Mouse (Mus musculus): ENCODE measurements around the gene Slc46a2. TPM values are rescaled to one million over a fixed set of nuclear protein-coding genes. Genes with fewer than 3 reads are reported as not detected.

Slc46a2 gene
- total and polyA plus RNA-seq, 2 experiments from 2014 or later: 0.12 TPM; not detected in 1

DNA sequence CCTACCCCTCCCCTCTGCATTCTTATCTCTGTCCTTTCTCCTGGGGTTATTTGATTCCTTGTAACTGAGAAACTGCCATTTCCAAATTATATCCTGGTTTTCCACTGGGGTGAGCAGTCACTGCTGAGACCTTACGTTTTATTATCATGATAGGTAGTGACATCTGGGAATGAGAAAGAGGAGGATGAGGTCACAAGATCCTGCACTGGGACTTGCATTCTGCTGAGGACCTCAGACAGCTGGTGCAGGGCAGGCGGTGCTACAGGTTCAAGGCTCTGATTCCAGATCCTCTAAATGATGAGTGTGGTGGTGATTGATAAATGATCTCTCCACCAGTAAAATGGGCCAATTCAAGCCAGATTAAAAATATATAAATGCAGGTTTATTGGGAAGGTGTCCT lies 54.4 kb downstream of the Slc46a2 start:
- no peaks in the 10 kb centered on the region for H3K9me3 ChIP-seq (ENCODE audit: low read length)
- WGBS: 84% methylated on average over 2 of the region's 2 CpGs
- no peak overlapping the region for H3K4me3 ChIP-seq (ENCODE audit: low read depth, low read length)
- H3K27ac ChIP-seq (ENCODE audit: low read depth, low read length): no peak overlapping the region
- H3K27me3 ChIP-seq (ENCODE audit: insufficient read depth, low read length): no peaks in the 10 kb centered on the region
- DNase-seq (no peak), ATAC-seq (no peak)
- H3K4me1 ChIP-seq (ENCODE audit: insufficient read depth): no peaks in the 10 kb centered on the region
- H3K4me2 ChIP-seq (ENCODE audit: low read depth): no peak overlapping the region
- peaks cover 3% of the 10 kb centered on the region; the same call in 1 of the 2 replicates for H3K36me3 ChIP-seq (ENCODE audit: insufficient read depth)
- no peak for TF ChIP-seq CTCF (IDR thresholded peaks at IDR 0.05; ENCODE audit: low read depth)
- H3K9ac ChIP-seq: no peak overlapping the region

DNA sequence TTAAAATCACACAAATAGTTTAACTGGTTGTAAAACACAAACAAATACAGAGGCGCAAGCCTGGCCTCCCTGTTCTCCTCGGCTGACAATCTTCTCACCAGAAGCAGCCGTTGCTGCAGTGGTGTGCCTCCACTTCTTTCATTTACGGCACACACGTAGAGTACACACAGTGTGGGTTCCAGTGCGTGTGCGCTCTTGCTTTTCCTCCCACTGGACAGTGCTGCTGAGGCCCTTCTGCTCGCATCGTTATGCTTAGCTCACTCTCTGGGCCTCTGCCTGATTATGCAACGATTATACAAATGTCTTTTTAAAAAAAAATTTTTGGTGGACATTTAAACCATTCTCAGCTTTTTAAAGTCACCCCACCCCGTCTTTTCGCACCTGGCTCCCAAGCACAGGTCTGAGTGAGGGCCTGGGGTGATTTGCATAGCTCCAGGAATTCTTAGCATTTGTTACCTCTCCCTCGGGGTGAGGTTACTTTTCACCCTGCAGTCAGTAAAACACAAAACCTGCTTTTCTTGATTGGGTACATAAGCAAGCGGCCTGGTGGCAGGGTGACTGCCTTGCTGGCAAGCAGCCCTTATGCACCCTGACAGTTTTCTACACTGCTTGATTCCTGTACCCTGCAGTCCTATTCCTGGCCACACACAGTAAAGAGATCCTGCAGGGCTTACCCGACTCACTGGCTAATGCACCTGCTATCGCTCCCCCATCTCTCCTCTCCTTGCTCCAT lies 55.0 kb downstream of the Slc46a2 start:
- Histone ChIP-seq H3K4me2 (ENCODE audit: low read depth) (no peak overlapping the region), H3K9me3 (ENCODE audit: low read length) (no peaks in the 10 kb centered on the region), H3K27ac (ENCODE audit: low read depth, low read length) (no peak overlapping the region), H3K4me3 (ENCODE audit: low read depth, low read length) (no peak overlapping the region), H3K9ac (no peak overlapping the region), H3K36me3 (ENCODE audit: insufficient read depth) (peaks cover 3% of the 10 kb centered on the region; the same call in 1 of the 2 replicates), H3K4me1 (ENCODE audit: insufficient read depth) (no peaks in the 10 kb centered on the region), H3K27me3 (ENCODE audit: insufficient read depth, low read length) (no peaks in the 10 kb centered on the region)
- ATAC-seq (no peak), DNase-seq (no peak)
- WGBS: 63% methylated on average over 16 of the region's 16 CpGs
- no peak for TF ChIP-seq CTCF (IDR thresholded peaks at IDR 0.05; ENCODE audit: low read depth)

Other genes starting within 250 kb of the Slc46a2 start
- gene Inip, start 113.5 kb downstream of the Slc46a2 start, total RNA-seq (2014; rRNA removed): 31.3 and 34.1 TPM in 2 replicates
- gene Inip, start 113.5 kb downstream of the Slc46a2 start, polyA plus RNA-seq (2015; fragmentation: Nextera tagmentation; extraction: Ambion mirVana): 39.2 and 43.2 TPM in 2 replicates
- 22.7 and 31.4 TPM in 2 replicates for gene Snx30, start 109.2 kb downstream of the Slc46a2 start, total RNA-seq (2014; rRNA removed)
- 9.8 and 16.9 TPM in 2 replicates for gene Snx30, start 109.2 kb downstream of the Slc46a2 start, polyA plus RNA-seq (2015; fragmentation: Nextera tagmentation; extraction: Ambion mirVana)
- gene Mup4, start 45.7 kb upstream of the Slc46a2 start, total RNA-seq (2014; rRNA removed): not detected in 2 replicates
- gene Mup4, start 45.7 kb upstream of the Slc46a2 start, polyA plus RNA-seq (2015; fragmentation: Nextera tagmentation; extraction: Ambion mirVana): not detected in 2 replicates
- gene Mup6, start 49.2 kb upstream of the Slc46a2 start, total RNA-seq (2014; rRNA removed): not detected in 2 replicates
- not detected in 2 replicates for gene Mup6, start 49.2 kb upstream of the Slc46a2 start, polyA plus RNA-seq (2015; fragmentation: Nextera tagmentation; extraction: Ambion mirVana)
- not detected in 2 replicates for gene Mup7, start 155.4 kb upstream of the Slc46a2 start, total RNA-seq (2014; rRNA removed)
- not detected in 2 replicates for gene Mup7, start 155.4 kb upstream of the Slc46a2 start, polyA plus RNA-seq (2015; fragmentation: Nextera tagmentation; extraction: Ambion mirVana)
- gene Mup2, start 239.2 kb upstream of the Slc46a2 start, total RNA-seq (2014; rRNA removed): not detected in 2 replicates
- gene Mup2, start 239.2 kb upstream of the Slc46a2 start, polyA plus RNA-seq (2015; fragmentation: Nextera tagmentation; extraction: Ambion mirVana): not detected in 2 replicates

Measured in forebrain, postnatal 0 days (tissue).